Mouse (Mus musculus): ENCODE results near the gene Cadm1.

DNA sequence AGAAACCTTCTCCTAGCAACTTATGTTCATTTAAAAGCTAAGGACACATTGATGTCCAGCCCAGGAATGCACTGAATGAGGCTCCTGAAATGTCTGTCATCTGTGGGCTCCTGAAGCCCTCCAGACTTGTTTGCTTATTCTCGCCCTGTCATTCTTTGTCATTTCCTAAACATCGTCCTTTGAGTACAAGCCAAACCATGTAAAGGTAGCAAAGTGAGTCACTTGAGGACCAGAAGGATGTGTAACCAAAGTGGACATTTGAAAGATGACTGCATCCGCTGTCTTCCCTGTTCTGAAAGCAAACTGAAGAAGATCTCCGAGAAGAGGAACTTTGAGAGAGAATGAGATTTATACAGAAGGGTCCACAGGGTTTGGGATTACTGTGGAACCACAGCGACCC lies 157.6 kb downstream of the Cadm1 start:
- TF ChIP-seq CTCF (IDR thresholded peaks at IDR 0.05; ENCODE audit: control insufficient read depth, insufficient read depth, low read length): no peak
- TF ChIP-seq POLR2A (IDR thresholded peaks at IDR 0.05; ENCODE audit: borderline replicate concordance, control insufficient read depth, low read depth, low read length): no peak
